Mouse (Mus musculus): ENCODE results near the gene Cldn16. TPM values are rescaled to one million over a fixed set of nuclear protein-coding genes. Genes with fewer than 3 reads are reported as not detected.
A peak's percentile ranks its signal among the peaks of the same experiment; 100 is the strongest.

Gene Cldn16
- total and polyA plus RNA-seq, 3 experiments: not detected

DNA sequence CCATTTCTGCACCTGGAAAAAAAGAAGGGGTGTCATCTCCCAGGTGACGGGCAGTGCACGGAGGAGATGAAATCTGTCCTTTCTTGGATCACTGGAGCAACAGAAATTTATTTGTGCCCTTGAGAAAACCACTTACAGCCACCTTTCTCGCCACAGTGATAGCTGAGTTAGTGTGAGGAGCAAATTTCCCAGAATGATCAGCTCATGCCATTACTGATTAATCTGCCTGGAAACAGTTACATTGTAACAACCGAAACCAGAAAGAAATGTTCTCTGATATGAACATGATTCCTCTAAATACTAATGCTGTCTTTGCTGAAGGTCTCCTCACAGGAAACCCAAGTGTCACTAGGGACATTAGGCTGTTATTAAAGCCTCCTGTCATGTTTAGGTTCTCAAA is 42.0 kb downstream of the Cldn16 start:
- no peaks in the 10 kb centered on the region for H3K4me1 ChIP-seq (ENCODE audit: control insufficient read depth in 1 of 2, insufficient read depth in 2 of 2, low read length in 2 of 2)

DNA sequence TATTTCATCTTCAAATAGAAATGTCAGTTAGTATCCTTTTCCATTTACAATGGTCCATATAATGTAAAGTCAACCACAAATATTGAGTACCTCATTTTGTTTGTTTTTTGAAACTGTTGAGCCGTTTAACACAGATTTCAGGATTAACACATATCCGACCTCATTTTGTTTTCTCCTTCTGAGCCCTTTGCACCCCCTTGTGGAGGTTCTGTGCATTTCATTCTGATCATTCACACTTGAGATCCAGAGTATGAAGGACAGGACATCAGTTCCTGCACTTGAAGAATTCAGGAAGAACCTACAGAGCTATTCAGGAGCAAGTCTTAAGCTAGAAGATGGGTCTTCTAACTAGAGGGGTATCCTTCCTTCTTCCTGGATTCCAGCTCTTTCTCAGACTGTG is 56.7 kb downstream of the Cldn16 start:
- no peak for TF ChIP-seq MEF2A (IDR thresholded peaks at IDR 0.05; ENCODE audit: extremely low read depth, insufficient replicate concordance, low read depth, low read length, poor library complexity, severe bottlenecking)
- peak; percentile 14 to 58 (median 38); a peak in 5 of 6 replicates for TF ChIP-seq CTCF (IDR thresholded peaks at IDR 0.05 in 2 of 3, conservative IDR thresholded peaks at IDR 0.05 in 1 of 3; ENCODE audit: control insufficient read depth in 1 of 3, insufficient read depth in 1 of 3, low read depth in 2 of 3, low read length in 3 of 3, poor library complexity in 1 of 3, severe bottlenecking in 1 of 3)
- TF ChIP-seq SMC3 (IDR thresholded peaks at IDR 0.05; ENCODE audit: low read depth, low read length): peak; percentile 71
- TF ChIP-seq RAD21 (IDR thresholded peaks at IDR 0.05; ENCODE audit: low read depth, low read length): peak; percentile 32
- Histone ChIP-seq H3K4me3 (ENCODE audit: control insufficient read depth in 1 of 2, insufficient read depth in 1 of 2, low read depth in 2 of 2, low read length in 2 of 2) (no peak overlapping the region), H3K4me1 (ENCODE audit: control insufficient read depth in 1 of 2, insufficient read depth in 2 of 2, low read length in 2 of 2) (no peaks in the 10 kb centered on the region), H3K9me3 (replicated peaks; ENCODE audit: insufficient read depth, low read length) (no peaks in the 10 kb centered on the region), H3K79me2 (ENCODE audit: control insufficient read depth, insufficient read depth, low read length, poor library complexity) (no peaks in the 10 kb centered on the region), H3K9ac (ENCODE audit: control insufficient read depth, low read depth, low read length, poor library complexity, severe bottlenecking) (no peak overlapping the region), H3K36me3 (ENCODE audit: control insufficient read depth in 1 of 2, insufficient read depth in 2 of 2, low read length in 2 of 2) (no peaks in the 10 kb centered on the region), H3K27ac (ENCODE audit: control insufficient read depth, low read depth, low read length) (no peak overlapping the region), H3K27me3 (ENCODE audit: control insufficient read depth in 1 of 2, insufficient read depth in 2 of 2, low read length in 2 of 2) (peaks cover 0 to 3% of the 10 kb centered on the region in 2 experiments; a peak in 1 of 4 replicates)
- peak; percentile 42 for DNase-seq (ENCODE audit: low read depth, low spot score)

More for the DNA sequence above, 42.0 kb downstream of the Cldn16 start:
- Histone ChIP-seq H3K9ac (ENCODE audit: control insufficient read depth, low read depth, low read length, poor library complexity, severe bottlenecking) (no peak overlapping the region), H3K27ac (ENCODE audit: control insufficient read depth, low read depth, low read length) (no peak overlapping the region), H3K79me2 (ENCODE audit: control insufficient read depth, insufficient read depth, low read length, poor library complexity) (no peaks in the 10 kb centered on the region), H3K9me3 (replicated peaks; ENCODE audit: insufficient read depth, low read length) (no peaks in the 10 kb centered on the region), H3K4me3 (ENCODE audit: control insufficient read depth in 1 of 2, insufficient read depth in 1 of 2, low read depth in 2 of 2, low read length in 2 of 2) (no peak overlapping the region), H3K27me3 (ENCODE audit: control insufficient read depth in 1 of 2, insufficient read depth in 2 of 2, low read length in 2 of 2) (no peaks in the 10 kb centered on the region), H3K36me3 (ENCODE audit: control insufficient read depth in 1 of 2, insufficient read depth in 2 of 2, low read length in 2 of 2) (no peaks in the 10 kb centered on the region)
- TF ChIP-seq MXI1 (IDR thresholded peaks at IDR 0.05; ENCODE audit: low read depth, low read length) (no peak), E2F4 (IDR thresholded peaks at IDR 0.05; ENCODE audit: borderline replicate concordance, low read depth, low read length) (no peak), KAT2A (conservative IDR thresholded peaks at IDR 0.05; ENCODE audit: low read depth, low read length) (no peak)
- no peak for DNase-seq (ENCODE audit: low read depth, low spot score)

DNA sequence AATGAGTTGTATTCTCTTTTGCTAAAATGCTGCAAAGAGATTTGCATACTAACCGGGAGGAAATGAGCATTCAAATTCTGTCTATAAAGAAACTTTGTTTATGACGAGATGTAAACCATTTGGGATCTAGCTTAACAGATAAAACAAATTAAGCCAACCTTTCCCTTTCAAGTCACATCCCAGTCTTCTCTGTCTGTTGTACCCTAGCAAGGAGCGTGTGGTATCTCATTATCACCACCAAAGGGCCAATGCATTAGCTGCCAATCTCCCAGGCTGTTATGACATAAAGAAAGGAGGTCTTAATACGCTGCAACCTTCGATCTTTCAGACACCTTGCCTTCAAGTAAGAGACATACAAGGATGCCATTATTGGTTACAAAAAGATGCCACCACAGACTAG is 62.9 kb downstream of the Cldn16 start:
- H3K9me3 ChIP-seq (replicated peaks; ENCODE audit: insufficient read depth, low read length): no peaks in the 10 kb centered on the region
- H3K4me1 ChIP-seq (ENCODE audit: control insufficient read depth in 1 of 2, insufficient read depth in 2 of 2, low read length in 2 of 2): no peaks in the 10 kb centered on the region
- DNase-seq (ENCODE audit: low read depth, low spot score): no peak
- TF ChIP-seq CHD2 (IDR thresholded peaks at IDR 0.05; ENCODE audit: low read length) (no peak), USF1 (IDR thresholded peaks at IDR 0.05; ENCODE audit: low read depth, low read length) (no peak), RAD21 (IDR thresholded peaks at IDR 0.05; ENCODE audit: low read depth, low read length) (no peak), EP300 (IDR thresholded peaks at IDR 0.05; ENCODE audit: low read depth in 1 of 2, low read length in 2 of 2) (no peak), NRF1 (IDR thresholded peaks at IDR 0.05; ENCODE audit: insufficient read depth, low read depth, low read length, poor library complexity, severe bottlenecking) (no peak), ZKSCAN1 (IDR thresholded peaks at IDR 0.05; ENCODE audit: low read depth, low read length) (no peak), USF2 (IDR thresholded peaks at IDR 0.05; ENCODE audit: borderline replicate concordance in 1 of 2, insufficient read depth in 1 of 2, low read depth in 1 of 2, low read length in 2 of 2) (no peak), MYB (IDR thresholded peaks at IDR 0.05; ENCODE audit: low read depth, low read length) (no peak), MAZ (IDR thresholded peaks at IDR 0.05; ENCODE audit: low read depth, low read length) (no peak), RCOR1 (IDR thresholded peaks at IDR 0.05; ENCODE audit: low read depth, low read length) (no peak), ZMIZ1 (IDR thresholded peaks at IDR 0.05; ENCODE audit: low read depth, low read length) (no peak), NELFE (IDR thresholded peaks at IDR 0.05; ENCODE audit: low read depth, low read length) (no peak), TBP (IDR thresholded peaks at IDR 0.05; ENCODE audit: low read depth, low read length) (no peak), MXI1 (IDR thresholded peaks at IDR 0.05; ENCODE audit: low read depth, low read length) (no peak), ELF1 (IDR thresholded peaks at IDR 0.05; ENCODE audit: low read depth, low read length) (no peak)
- no peak overlapping the region for H3K27ac ChIP-seq (ENCODE audit: control insufficient read depth, low read depth, low read length)
- H3K79me2 ChIP-seq (ENCODE audit: control insufficient read depth, insufficient read depth, low read length, poor library complexity): no peaks in the 10 kb centered on the region
- H3K9ac ChIP-seq (ENCODE audit: control insufficient read depth, low read depth, low read length, poor library complexity, severe bottlenecking): no peak overlapping the region
- H3K4me3 ChIP-seq (ENCODE audit: control insufficient read depth in 1 of 2, insufficient read depth in 1 of 2, low read depth in 2 of 2, low read length in 2 of 2): no peak overlapping the region
- peaks cover 0 to 3% of the 10 kb centered on the region in 2 experiments; a peak in 1 of 4 replicates for H3K27me3 ChIP-seq (ENCODE audit: control insufficient read depth in 1 of 2, insufficient read depth in 2 of 2, low read length in 2 of 2)
- no peaks in the 10 kb centered on the region for H3K36me3 ChIP-seq (ENCODE audit: control insufficient read depth in 1 of 2, insufficient read depth in 2 of 2, low read length in 2 of 2)
